Mouse (Mus musculus): ENCODE measurements around the gene Rae1. TPM values are rescaled to one million over a fixed set of nuclear protein-coding genes. Genes with fewer than 3 reads are reported as not detected.

Rae1 gene
- polyA plus RNA-seq (2014; fragmentation: Illumina TruSeq; extraction: RNeasy Lipid Tissue Mini Kit (QIAGEN cat#74804); ENCODE audit: low replicate concordance) = 25.4 TPM

DNA sequence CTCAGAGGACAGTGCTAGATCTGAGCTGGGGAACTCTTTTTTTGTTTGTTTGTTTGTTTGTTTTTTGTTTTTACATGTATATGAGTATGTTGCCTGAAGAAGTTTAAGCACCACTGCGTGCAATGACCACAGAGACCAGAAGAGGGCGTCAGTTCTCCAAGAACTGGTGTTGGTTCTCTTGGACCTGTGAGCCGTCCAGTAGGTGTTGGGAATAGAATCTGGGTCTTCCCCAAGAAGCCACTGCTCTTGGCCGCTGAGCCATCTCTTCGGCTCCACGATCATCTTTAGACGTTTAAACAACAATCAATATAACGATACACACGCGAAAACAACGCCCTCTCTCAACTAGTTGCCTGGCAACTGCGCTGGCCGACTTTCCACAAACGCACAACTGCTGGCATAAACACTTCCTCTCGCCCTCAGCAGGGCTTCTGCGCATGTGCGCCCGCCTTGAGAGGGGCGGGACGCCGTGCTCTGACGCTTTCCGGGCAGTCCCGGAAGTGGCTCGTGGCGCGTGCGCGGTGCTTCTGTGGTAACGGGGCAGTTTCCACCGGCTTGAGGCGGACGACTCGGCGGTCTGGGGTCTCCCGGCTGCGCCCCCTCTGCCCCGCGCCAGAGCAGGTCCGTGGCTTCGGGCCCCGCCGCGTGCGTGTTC is at the start of gene Rae1:
Gene Rae1, plus strand, starts transcription at position 488 of the 655 bp plus-strand sequence.

DNA sequence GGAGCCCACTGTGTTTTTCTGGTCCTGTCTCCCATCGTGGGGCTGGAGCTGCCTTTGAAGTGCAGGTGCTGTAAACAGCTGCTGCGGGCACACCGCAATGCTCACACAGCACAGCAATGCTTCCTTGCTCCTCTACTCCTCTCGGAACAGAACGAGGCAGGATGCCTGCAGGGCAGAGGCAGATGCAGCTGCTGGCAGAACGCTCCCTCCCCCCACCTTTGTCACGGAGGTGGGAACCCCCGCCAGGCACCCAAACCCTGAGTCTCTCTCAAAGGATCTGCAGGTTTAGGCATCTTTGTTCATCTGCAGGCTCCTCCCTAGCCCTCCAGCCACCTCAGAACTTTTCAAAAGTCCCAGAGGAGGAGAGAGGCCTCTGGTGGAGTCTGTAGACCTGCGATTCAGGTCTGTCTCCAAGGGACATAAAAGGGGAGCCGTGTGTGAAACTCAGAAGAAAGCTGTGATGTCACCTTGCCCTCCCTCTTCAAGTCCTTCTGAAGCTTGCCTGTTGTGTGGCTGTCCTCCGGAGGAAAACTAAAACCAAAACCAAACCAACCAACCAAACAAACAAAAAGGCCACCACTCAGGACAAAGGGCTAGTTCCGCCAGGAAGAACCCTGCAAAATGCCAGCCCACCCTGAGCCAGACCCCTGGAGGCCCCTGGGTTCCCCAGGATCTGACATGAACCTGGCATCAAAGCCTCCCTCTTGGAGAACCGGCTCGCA is 22.3 kb upstream of the Rae1 start, which contains the start of gene Spo11:
Gene Spo11, plus strand, starts transcription at position 292 of the 722 bp plus-strand sequence.

DNA sequence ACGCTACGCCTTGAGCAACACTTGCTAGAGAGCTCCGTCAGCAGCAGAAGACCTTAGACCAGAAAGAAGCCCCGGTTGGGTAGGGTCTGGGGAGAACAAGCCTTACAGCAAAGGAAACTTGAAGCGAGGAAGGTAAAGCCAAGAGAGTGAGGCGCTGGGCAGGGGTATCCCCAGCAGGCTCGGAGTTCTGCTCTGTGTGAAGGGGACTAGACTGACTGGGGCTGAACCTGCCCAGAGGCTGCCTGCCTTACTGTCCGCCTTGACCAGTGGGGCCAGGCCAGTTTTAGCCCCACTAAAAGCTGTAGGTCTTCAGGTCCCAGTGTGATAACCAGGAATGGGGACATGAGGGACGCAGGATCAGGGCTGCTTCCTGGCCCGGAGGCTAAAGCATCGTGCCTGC is 20.5 kb downstream of the Rae1 start, which contains the start of gene Rbm38:
Gene Rbm38, plus strand, starts transcription at position 69 of the 400 bp plus-strand sequence.

Other genes with a start within 250 kb of the Rae1 start
- gene Bmp7, start 59.8 kb upstream of the Rae1 start, polyA plus RNA-seq (2014; fragmentation: Illumina TruSeq; extraction: RNeasy Lipid Tissue Mini Kit (QIAGEN cat#74804); ENCODE audit: low replicate concordance) = 0.56 TPM
- 0.67 TPM for gene Spo11, start 22.4 kb upstream of the Rae1 start, polyA plus RNA-seq (2014; fragmentation: Illumina TruSeq; extraction: RNeasy Lipid Tissue Mini Kit (QIAGEN cat#74804); ENCODE audit: low replicate concordance)
- 0.19 TPM for gene Rbm38, start 20.4 kb downstream of the Rae1 start, polyA plus RNA-seq (2014; fragmentation: Illumina TruSeq; extraction: RNeasy Lipid Tissue Mini Kit (QIAGEN cat#74804); ENCODE audit: low replicate concordance)
- gene Ctcfl, start 119.4 kb downstream of the Rae1 start, polyA plus RNA-seq (2014; fragmentation: Illumina TruSeq; extraction: RNeasy Lipid Tissue Mini Kit (QIAGEN cat#74804); ENCODE audit: low replicate concordance) = 0.22 TPM
- gene Pck1, start 152.9 kb downstream of the Rae1 start, polyA plus RNA-seq (2014; fragmentation: Illumina TruSeq; extraction: RNeasy Lipid Tissue Mini Kit (QIAGEN cat#74804); ENCODE audit: low replicate concordance) = 68.7 TPM
- 15.4 TPM for gene Zbp1, start 218.8 kb downstream of the Rae1 start, polyA plus RNA-seq (2014; fragmentation: Illumina TruSeq; extraction: RNeasy Lipid Tissue Mini Kit (QIAGEN cat#74804); ENCODE audit: low replicate concordance)